Mouse (Mus musculus): ENCODE data around the gene Hdgfl3. TPM values are rescaled to one million over a fixed set of nuclear protein-coding genes. Genes with fewer than 3 reads are reported as not detected.

Gene Hdgfl3
- polyA plus RNA-seq, 1 experiment = 0.06 TPM

DNA sequence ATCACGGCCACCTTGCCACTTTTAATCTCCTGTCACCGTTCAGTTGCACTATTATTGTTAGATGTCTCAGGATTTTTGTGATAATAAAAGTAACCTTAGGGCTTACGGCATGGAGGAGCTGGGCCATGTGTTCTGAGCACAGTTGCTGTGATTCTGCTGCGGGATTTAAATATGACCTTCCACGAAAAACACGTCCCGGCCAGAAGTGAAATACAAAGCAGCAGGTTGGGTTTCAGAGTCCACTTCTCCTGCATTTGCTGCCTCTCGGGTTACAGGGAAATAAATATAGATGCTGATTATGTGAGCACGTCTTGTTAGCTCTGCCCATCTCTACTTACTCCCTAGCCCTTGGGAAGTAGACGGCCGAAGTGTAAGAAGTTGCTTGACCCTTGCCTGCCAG, 89.5 kb downstream of the Hdgfl3 start:
- Histone ChIP-seq H3K79me2 (ENCODE audit: control insufficient read depth, insufficient read depth) (no peaks in the 10 kb centered on the region), H3K27me3 (ENCODE audit: control insufficient read depth, insufficient read depth, insufficient read length) (peaks cover 7% of the 10 kb centered on the region), H3K36me3 (ENCODE audit: control insufficient read depth, insufficient read depth) (no peaks in the 10 kb centered on the region), H3K4me3 (no peak overlapping the region), H3ac (ENCODE audit: control insufficient read depth, insufficient read length) (no peak overlapping the region), H3K4me2 (ENCODE audit: low read depth) (peak overlapping the region; percentile 42)
- TF ChIP-seq MYOD1 (IDR thresholded peaks at IDR 0.05; ENCODE audit: control insufficient read depth in 1 of 3, insufficient read length in 2 of 3, low read depth in 2 of 3) (no peak), POLR2AphosphoS2 (IDR thresholded peaks at IDR 0.05; ENCODE audit: insufficient read length, low read depth) (no peak), USF1 (IDR thresholded peaks at IDR 0.05; ENCODE audit: low read depth) (no peak), REST (IDR thresholded peaks at IDR 0.05; ENCODE audit: insufficient read depth, insufficient read length) (no peak), POLR2A (IDR thresholded peaks at IDR 0.05; ENCODE audit: insufficient read length, low read depth) (no peak), MYOG (IDR thresholded peaks at IDR 0.05; ENCODE audit: control insufficient read depth in 1 of 3, insufficient read depth in 1 of 3, insufficient read length in 2 of 3, low read depth in 2 of 3) (no peak), E2F4 (IDR thresholded peaks at IDR 0.05; ENCODE audit: insufficient read depth) (no peak)

DNA sequence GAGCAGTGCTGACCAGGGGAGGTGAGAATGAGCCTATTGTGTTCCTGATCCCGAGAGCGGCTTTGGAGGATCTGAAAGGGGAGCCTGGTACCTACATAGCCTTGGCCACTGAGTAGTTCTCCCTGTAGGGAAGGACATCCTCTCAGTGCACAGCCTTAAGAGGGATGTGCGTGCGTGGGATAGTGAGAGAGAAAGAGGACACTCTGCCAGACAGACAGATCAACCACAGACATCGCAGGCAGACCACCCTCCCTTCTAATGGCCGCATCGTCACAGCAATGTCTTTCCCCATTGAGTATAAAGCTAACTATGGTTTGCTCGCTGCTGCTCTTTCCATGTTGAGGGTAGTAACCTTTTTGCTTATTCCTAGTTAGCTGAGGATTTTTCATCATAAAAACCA, 90.4 kb downstream of the Hdgfl3 start:
- H3K36me3 ChIP-seq (ENCODE audit: control insufficient read depth, insufficient read depth) = no peaks in the 10 kb centered on the region
- H3K4me2 ChIP-seq (ENCODE audit: low read depth) = no peak overlapping the region
- no peaks in the 10 kb centered on the region for H3K79me2 ChIP-seq (ENCODE audit: control insufficient read depth, insufficient read depth)
- no peak for TF ChIP-seq MYOD1 (IDR thresholded peaks at IDR 0.05; ENCODE audit: control insufficient read depth in 1 of 3, insufficient read length in 2 of 3, low read depth in 2 of 3)
- no peak for TF ChIP-seq TCF3 (IDR thresholded peaks at IDR 0.05; ENCODE audit: insufficient read length, low read depth)
- no peak for TF ChIP-seq USF1 (IDR thresholded peaks at IDR 0.05; ENCODE audit: low read depth)
- TF ChIP-seq MAX (IDR thresholded peaks at IDR 0.05; ENCODE audit: low read depth) = no peak
- no peak for TF ChIP-seq POLR2A (IDR thresholded peaks at IDR 0.05; ENCODE audit: insufficient read length, low read depth)
- TF ChIP-seq MYOG (IDR thresholded peaks at IDR 0.05; ENCODE audit: control insufficient read depth in 1 of 3, insufficient read depth in 1 of 3, insufficient read length in 2 of 3, low read depth in 2 of 3) = no peak
- H3K4me3 ChIP-seq = no peak overlapping the region
- H3ac ChIP-seq (ENCODE audit: control insufficient read depth, insufficient read length) = no peak overlapping the region
- H3K27me3 ChIP-seq (ENCODE audit: control insufficient read depth, insufficient read depth, insufficient read length) = peaks cover 7% of the 10 kb centered on the region

DNA sequence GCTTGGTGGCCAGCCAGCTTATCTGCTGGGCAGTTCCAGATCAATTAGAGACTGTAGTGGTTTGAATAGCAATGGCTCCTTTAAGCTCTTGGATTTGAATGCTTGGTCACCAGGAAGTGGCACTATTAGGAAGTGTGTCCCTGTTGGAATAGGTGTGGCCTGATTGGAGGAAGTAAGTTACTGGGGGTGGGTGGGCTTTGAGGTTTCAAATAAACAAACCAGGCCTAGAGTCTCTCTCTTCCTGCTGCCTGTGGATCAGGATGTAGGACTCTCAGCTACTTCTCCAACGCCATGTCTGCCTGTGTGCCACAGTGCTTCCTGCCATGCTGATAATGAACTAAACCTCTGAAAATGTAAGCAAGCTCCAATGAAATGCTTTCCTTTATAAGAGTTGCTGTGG, 91.3 kb downstream of the Hdgfl3 start:
- H3K4me3 ChIP-seq = no peak overlapping the region
- TF ChIP-seq REST (IDR thresholded peaks at IDR 0.05; ENCODE audit: insufficient read depth, insufficient read length) (no peak), TCF12 (IDR thresholded peaks at IDR 0.05; ENCODE audit: insufficient read depth, poor library complexity, severe bottlenecking) (no peak), CEBPB (IDR thresholded peaks at IDR 0.05; ENCODE audit: insufficient read depth, poor library complexity, severe bottlenecking) (no peak), SRF (IDR thresholded peaks at IDR 0.05; ENCODE audit: control insufficient read depth, insufficient read length, low read depth) (no peak), POLR2AphosphoS2 (IDR thresholded peaks at IDR 0.05; ENCODE audit: insufficient read length, low read depth) (no peak), MAX (IDR thresholded peaks at IDR 0.05; ENCODE audit: low read depth) (no peak), MYOD1 (IDR thresholded peaks at IDR 0.05; ENCODE audit: control insufficient read depth in 1 of 3, insufficient read length in 2 of 3, low read depth in 2 of 3) (no peak), TCF3 (IDR thresholded peaks at IDR 0.05; ENCODE audit: insufficient read length, low read depth) (no peak), MYOG (IDR thresholded peaks at IDR 0.05; ENCODE audit: control insufficient read depth in 1 of 3, insufficient read depth in 1 of 3, insufficient read length in 2 of 3, low read depth in 2 of 3) (no peak), USF1 (IDR thresholded peaks at IDR 0.05; ENCODE audit: low read depth) (no peak), E2F4 (IDR thresholded peaks at IDR 0.05; ENCODE audit: insufficient read depth) (no peak), POLR2A (IDR thresholded peaks at IDR 0.05; ENCODE audit: insufficient read length, low read depth) (no peak)
- no peaks in the 10 kb centered on the region for H3K36me3 ChIP-seq (ENCODE audit: control insufficient read depth, insufficient read depth)
- no peaks in the 10 kb centered on the region for H3K79me2 ChIP-seq (ENCODE audit: control insufficient read depth, insufficient read depth)
- H3ac ChIP-seq (ENCODE audit: control insufficient read depth, insufficient read length) = no peak overlapping the region
- H3K4me2 ChIP-seq (ENCODE audit: low read depth) = no peak overlapping the region
- no peaks in the 10 kb centered on the region for H3K27me3 ChIP-seq (ENCODE audit: control insufficient read depth, insufficient read depth, insufficient read length)

DNA sequence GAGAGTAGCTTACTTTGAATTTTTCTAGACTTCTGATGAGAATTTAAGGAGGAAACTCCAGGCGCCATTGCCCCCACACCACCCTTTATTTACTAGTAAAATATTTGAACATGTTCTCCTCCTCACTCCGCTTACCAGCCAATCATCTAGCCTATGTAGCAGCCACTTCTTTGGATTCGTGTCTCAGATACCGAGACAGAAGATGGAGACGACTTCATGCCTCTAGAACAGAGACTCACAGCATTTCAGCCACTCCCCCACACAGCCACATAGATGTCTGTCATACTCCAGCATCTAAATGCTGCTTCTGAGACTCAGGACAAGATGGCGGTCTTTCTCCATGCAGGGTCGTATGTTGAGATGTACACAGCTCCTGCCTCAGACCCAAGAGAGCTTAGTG, 92.1 kb downstream of the Hdgfl3 start:
- Histone ChIP-seq H3K36me3 (ENCODE audit: control insufficient read depth, insufficient read depth) (no peaks in the 10 kb centered on the region), H3K27me3 (ENCODE audit: control insufficient read depth, insufficient read depth, insufficient read length) (no peaks in the 10 kb centered on the region), H3K4me2 (ENCODE audit: low read depth) (no peak overlapping the region), H3K4me3 (no peak overlapping the region), H3K79me2 (ENCODE audit: control insufficient read depth, insufficient read depth) (no peaks in the 10 kb centered on the region), H3ac (ENCODE audit: control insufficient read depth, insufficient read length) (no peak overlapping the region)
- TF ChIP-seq POLR2AphosphoS2 (IDR thresholded peaks at IDR 0.05; ENCODE audit: insufficient read length, low read depth) (no peak), CEBPB (IDR thresholded peaks at IDR 0.05; ENCODE audit: insufficient read depth, poor library complexity, severe bottlenecking) (no peak), MYOD1 (IDR thresholded peaks at IDR 0.05; ENCODE audit: control insufficient read depth in 1 of 3, insufficient read length in 2 of 3, low read depth in 2 of 3) (no peak), POLR2A (IDR thresholded peaks at IDR 0.05; ENCODE audit: insufficient read length, low read depth) (no peak), MYOG (IDR thresholded peaks at IDR 0.05; ENCODE audit: control insufficient read depth in 1 of 3, insufficient read depth in 1 of 3, insufficient read length in 2 of 3, low read depth in 2 of 3) (no peak), TCF3 (IDR thresholded peaks at IDR 0.05; ENCODE audit: insufficient read length, low read depth) (no peak), SRF (IDR thresholded peaks at IDR 0.05; ENCODE audit: control insufficient read depth, insufficient read length, low read depth) (no peak), USF1 (IDR thresholded peaks at IDR 0.05; ENCODE audit: low read depth) (no peak), REST (IDR thresholded peaks at IDR 0.05; ENCODE audit: insufficient read depth, insufficient read length) (no peak), MAX (IDR thresholded peaks at IDR 0.05; ENCODE audit: low read depth) (no peak), TCF12 (IDR thresholded peaks at IDR 0.05; ENCODE audit: insufficient read depth, poor library complexity, severe bottlenecking) (no peak)

DNA sequence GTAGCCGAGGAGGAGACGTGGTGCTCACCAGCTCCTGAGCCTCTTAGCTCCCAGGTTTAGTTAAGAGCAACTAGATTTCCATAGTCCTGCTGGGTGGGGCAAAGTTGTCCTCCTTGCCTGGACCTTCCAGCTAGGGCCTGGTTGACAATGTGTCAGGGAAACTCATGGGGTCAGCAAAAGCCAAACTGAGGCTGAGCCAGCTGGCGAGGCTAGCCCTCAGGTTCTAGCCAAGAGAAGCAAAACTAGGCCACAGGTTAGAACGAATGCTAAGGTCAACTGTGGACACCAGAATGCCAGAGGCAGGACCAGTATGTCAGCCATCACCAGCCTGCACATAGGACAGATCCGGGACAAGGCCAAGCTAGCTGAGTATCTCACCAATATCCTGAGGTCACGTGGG, 92.8 kb downstream of the Hdgfl3 start:
- no peak for TF ChIP-seq REST (IDR thresholded peaks at IDR 0.05; ENCODE audit: insufficient read depth, insufficient read length)
- peak in 1 of 3 experiments; percentile 3 for TF ChIP-seq MYOG (IDR thresholded peaks at IDR 0.05; ENCODE audit: control insufficient read depth in 1 of 3, insufficient read depth in 1 of 3, insufficient read length in 2 of 3, low read depth in 2 of 3)
- H3K36me3 ChIP-seq (ENCODE audit: control insufficient read depth, insufficient read depth) = no peaks in the 10 kb centered on the region
- no peaks in the 10 kb centered on the region for H3K27me3 ChIP-seq (ENCODE audit: control insufficient read depth, insufficient read depth, insufficient read length)
- no peaks in the 10 kb centered on the region for H3K79me2 ChIP-seq (ENCODE audit: control insufficient read depth, insufficient read depth)
- peak overlapping the region; percentile 42 for H3K4me2 ChIP-seq (ENCODE audit: low read depth)
- no peak overlapping the region for H3K4me3 ChIP-seq
- no peak overlapping the region for H3ac ChIP-seq (ENCODE audit: control insufficient read depth, insufficient read length)

Measured in myocyte (in vitro differentiated cells).